Mouse (Mus musculus) heart, postnatal 14 days (tissue): ENCODE results near the gene Traf4. TPM values are rescaled to one million over a fixed set of nuclear protein-coding genes. Genes with fewer than 3 reads are reported as not detected.
A peak's percentile ranks its signal among the peaks of the same experiment; 100 is the strongest.
"Not testable (repeated sequence)": the region's sequence is repeated elsewhere in the genome, so short reads cannot be mapped to it uniquely, and the experiment has no call there.

Source experiments
- DNase-seq, 2 experiments: peaks; one replicate each; pipeline ENCODE4 v3.0.0; 2021 to 2022
- intact Hi-C: fragments of 180-260 bp; cut with DNase I; formaldehyde crosslinking; loops from one replicate; pipeline ENCODE4 v1.15.1; 2025
- total RNA-seq, 2 experiments: library from RNA; stranded (reverse); gene quantifications; 2 replicates each; pipeline ENCODE4 v1.2.3; 2021

Traf4 gene
- total RNA-seq, 2 experiments from 2014 or later: 10.3 to 11.2 TPM

- DNase-seq: peak; percentile 71 to 77
- intact Hi-C loops: loop anchor here (2.0 kb wide), 1 partner anchor 92 kb away; no protein-coding TSS in a partner anchor
Measured at GRCm38 (mm10) chr11:78152299-78153231, 12.8 kb downstream of the Traf4 start.

GRCm38 (mm10) chr11:78151161-78151560 lies 14.2 kb downstream of the Traf4 start:
- no peak for DNase-seq
- intact Hi-C loops: no loop called here

DNA sequence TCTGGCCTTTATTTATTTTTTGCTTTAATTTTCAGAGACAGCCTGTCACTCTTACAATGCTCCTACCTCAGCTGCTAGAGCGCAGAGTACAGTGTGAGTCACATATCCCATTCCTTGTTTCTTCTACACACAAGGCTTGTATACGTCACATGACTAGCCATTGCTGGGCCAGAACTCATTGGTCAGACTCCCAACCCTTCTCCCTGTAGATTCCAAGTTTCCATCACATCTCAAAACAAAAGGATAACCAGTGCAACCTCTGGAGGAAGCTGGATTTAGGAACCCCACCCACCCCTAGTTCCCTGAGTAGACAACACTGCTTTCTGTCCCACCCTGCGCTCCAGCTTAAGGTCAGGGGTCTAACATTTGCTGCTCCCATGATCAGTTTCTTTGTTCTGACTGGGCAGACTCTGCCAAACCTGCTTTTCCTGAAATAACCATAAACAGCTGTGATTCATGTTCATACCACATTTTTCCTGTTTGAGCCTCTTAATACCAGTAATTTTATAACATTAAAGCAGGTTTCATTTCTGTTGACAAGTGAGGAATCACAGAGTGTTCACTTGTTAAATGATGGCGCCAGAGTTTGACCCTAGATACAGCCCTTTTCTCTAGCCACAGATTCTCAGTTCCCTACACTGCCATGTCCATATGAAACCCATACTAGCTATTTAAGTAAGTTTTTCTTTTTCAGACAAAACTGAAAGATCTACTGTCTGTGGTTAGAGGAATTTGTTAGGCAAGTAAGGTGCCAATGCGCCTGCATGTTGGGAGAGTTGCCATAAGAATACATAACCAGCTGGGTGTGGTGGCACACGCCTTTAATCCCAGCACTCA lies 18.5 kb downstream of the Traf4 start:
- intact Hi-C loops: loop anchor here (5.0 kb wide), 1 partner anchor 65 kb away; the partner anchor contains the start of gene Eral1

GRCm38 (mm10) chr11:78146168-78146567 lies 19.2 kb downstream of the Traf4 start:
- DNase-seq: no peak
- intact Hi-C loops: loop anchor here (5.0 kb wide), 1 partner anchor 64 kb away; the partner anchor contains the start of gene Eral1

More for the DNA sequence above, 18.5 kb downstream of the Traf4 start:
- no peak for DNase-seq

GRCm38 (mm10) chr11:78143520-78143919 lies 21.9 kb downstream of the Traf4 start:
- no peak for DNase-seq
- intact Hi-C loops: no loop called here

DNA sequence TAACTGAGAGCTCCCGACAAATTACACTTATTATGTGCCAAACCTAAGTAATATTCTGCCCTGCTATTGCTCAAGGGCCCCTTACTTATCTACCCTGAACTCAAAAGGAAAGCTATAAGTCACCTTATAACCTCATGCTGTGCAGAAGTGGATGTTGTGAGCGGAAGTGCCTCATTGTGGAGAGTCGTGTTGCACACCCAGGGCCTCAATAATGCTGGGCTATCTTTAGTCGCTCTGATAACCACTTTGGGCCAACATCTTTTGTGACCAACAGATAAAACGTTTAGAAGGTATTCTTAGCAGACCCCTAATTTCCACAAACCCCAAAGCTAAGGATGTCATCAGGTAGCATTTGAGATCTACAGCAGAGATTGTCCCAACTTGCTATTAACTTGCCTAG lies 24.7 kb downstream of the Traf4 start:
- intact Hi-C loops: no loop called here
- DNase-seq: no peak

DNA sequence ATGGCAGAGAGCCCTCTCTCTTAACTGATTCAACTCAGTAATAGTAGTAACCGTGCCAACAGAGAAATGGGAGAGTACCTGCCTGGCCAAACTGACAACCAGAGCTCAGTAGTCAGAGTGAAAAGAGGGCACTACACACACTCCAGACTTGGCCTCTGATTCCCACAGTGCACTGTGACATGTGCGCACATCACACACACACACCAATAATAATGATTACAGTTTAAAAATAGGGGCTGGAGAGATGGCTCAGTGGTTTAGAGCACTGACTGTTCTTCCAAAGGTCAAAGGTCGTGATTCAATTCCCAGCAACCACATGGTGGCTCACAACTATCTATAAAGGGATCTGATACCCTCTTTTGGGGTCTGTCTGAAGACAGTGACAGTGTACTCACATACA lies 27.4 kb downstream of the Traf4 start:
- intact Hi-C loops: no loop called here
- DNase-seq: no peak

DNA sequence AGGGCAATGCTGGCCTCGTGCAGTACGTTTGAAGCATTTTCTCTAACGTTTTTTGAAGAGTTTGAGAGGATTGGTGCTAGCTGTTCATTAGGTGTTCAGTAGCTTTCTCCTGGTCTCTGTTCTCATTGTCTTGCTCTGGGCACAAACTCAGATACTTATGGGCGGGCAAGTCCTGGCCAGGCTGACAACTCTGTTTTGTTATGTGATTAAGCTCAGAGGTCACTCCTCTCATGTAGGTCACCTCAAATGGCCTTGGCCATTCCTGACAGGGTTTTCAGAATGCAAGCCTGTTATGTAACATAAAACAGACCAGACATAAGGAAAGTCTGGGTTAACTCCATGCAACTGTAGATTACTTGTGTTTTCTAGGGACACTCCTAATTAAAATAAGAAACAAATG lies 27.8 kb downstream of the Traf4 start:
- DNase-seq: no peak
- intact Hi-C loops: no loop called here

DNA sequence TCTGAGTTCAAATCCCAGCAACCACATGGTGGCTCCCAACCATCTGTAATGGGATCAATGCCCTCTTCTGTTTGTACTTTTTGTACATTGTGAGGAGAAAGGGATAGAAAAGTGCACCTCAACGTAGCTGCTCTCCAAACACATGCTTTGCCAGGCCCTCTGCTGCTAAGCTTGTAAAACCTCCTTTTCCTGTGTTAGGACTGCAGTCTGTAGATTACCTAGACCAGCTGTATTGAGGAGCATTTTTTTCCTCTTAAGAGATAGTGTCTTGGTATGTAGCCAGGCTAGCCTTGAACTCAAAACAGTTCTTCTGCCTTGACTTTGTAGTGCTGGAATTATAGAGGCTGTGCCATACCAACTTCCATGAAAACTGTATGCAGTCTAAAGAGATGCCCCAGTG lies 29.3 kb downstream of the Traf4 start:
- no peak for DNase-seq
- intact Hi-C loops: no loop called here

DNA sequence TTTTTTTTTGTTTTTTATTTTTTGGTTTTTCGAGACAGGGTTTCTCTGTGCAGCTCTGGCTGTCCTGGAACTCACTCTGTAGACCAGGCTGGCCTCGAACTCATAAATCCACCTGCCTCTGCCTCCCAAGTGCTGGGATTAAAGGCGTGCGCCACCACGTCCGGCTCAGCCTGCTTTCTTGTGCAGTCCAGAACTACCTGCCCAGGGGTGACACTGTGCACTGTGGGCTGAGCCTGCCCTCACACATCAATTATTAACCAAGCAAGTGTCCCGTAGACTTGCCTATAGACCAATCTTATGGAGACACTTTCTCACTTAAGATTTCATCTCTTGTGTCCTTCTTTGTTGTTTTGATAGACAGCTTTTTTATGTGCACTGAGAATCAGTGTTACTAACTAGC lies 30.1 kb downstream of the Traf4 start:
- DNase-seq, intact Hi-C loops: not testable (repeated sequence)

DNA sequence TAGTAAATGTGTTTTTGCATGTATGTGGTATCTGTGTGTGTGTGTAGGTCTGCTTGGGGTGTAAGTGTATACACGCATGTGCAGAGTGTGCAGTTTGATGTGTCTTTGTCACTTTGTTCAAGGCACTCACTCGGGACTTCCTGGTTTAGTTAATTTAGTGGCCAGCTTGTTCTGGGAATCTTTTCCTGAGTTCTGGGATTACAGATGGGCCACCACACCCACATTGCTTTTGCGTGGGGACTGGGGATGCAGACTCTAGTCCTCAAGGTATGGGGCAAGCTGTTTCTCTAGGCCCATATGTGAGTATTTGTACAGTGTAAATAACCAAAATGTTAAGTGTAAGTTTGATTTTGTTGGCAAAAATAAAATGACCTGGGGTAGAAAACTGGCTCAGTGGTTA lies 31.0 kb downstream of the Traf4 start:
- intact Hi-C loops: no loop called here
- DNase-seq: no peak

- no peak for DNase-seq
- intact Hi-C loops: no loop called here
Measured at GRCm38 (mm10) chr11:78133915-78134314, 31.5 kb downstream of the Traf4 start.

GRCm38 (mm10) chr11:78129458-78129857 lies 35.9 kb downstream of the Traf4 start:
- DNase-seq: no peak
- intact Hi-C loops: no loop called here

- intact Hi-C loops: no loop called here
- no peak for DNase-seq
Measured at GRCm38 (mm10) chr11:78126739-78127138, 38.6 kb downstream of the Traf4 start.

GRCm38 (mm10) chr11:78125691-78126090 lies 39.7 kb downstream of the Traf4 start:
- no peak for DNase-seq
- intact Hi-C loops: no loop called here

DNA sequence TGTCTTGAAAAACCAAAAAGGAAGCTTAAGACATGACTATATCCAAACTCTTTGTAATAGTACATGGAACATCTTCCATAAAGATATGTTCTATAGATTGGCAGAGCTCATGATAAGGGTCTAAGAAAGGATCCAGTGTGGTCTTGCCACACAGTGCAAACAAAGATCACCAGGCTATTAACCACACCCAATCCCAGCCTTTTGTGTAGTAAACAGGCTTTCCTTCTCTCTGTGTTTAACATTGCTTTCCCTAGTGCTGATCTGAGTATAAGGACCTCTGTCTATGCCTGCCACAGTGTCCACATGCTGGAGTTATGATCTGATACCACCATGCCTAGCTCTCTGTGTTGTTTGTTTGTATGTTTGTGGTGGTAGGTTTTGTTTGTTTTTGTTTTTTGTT lies 41.6 kb downstream of the Traf4 start:
- DNase-seq: no peak
- intact Hi-C loops: no loop called here

DNA sequence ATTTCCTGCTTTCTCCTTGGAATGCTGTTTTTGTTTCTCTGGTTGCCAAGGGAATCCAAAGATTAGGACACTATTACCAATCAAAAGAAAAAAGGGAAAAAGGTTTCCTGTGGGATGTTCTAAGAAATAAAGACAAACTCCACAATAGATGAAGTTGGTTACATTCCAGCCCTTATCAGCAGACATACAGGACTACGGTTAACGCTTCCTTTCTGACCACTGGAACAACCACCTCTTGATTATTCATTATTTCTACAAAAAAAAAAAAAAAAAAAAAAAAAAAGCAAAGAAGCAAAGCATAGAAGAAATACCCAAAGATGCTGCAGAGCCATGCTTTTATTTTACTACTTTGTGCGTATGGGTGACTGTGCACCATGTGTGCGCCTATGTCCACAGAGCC lies 42.6 kb downstream of the Traf4 start:
- no peak for DNase-seq
- intact Hi-C loops: no loop called here

- peak in 1 of 2 experiments; percentile 36 for DNase-seq
- intact Hi-C loops: no loop called here
Measured at GRCm38 (mm10) chr11:78121176-78121575, 44.2 kb downstream of the Traf4 start.

DNA sequence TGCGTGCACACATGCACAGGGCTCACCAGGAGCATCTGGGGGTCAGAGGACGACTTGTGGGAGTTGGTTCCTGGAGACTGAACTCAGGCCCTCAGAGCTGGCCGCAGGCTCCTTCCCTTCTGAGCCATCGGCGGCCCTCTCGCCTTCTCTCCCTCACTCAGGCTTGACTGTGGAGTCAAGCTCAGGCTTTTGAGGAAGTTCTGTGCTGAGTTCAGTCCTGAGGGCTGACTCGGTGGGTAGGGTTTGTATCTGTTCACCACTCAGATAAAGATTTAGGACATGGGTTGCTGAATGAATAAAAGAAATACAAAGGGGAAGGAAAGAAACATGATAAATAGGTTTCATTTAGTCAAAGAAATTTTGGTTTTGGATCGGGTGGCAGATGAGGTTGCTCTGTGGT lies 45.5 kb downstream of the Traf4 start:
- intact Hi-C loops: no loop called here
- DNase-seq: no peak

GRCm38 (mm10) chr11:78118467-78118866 lies 46.9 kb downstream of the Traf4 start:
- DNase-seq: no peak
- intact Hi-C loops: no loop called here

- intact Hi-C loops: no loop called here
- DNase-seq: no peak
Measured at GRCm38 (mm10) chr11:78116146-78116410, 49.3 kb downstream of the Traf4 start.
